Mouse (Mus musculus) brown adipose tissue, adult 24 weeks (tissue): ENCODE measurements around the gene Orc5. TPM values are rescaled to one million over a fixed set of nuclear protein-coding genes. Genes with fewer than 3 reads are reported as not detected.
"Not testable (repeated sequence)": the region's sequence is repeated elsewhere in the genome, so short reads cannot be mapped to it uniquely, and the experiment has no call there.

Experiments
- H3K27ac ChIP-seq: fragments of 200-500 bp; replicated peaks from 2 replicates; pipeline ENCODE4 v1.5.1; 2012; ENCODE audit warnings: low read depth, mild to moderate bottlenecking, low read length
- H3K4me1 ChIP-seq: fragments of 200-500 bp; 2 replicates; pipeline ENCODE4 v1.6.1; 2012; ENCODE audit warnings: low read length, mixed read lengths; ENCODE audit not compliant: control insufficient read depth, insufficient read depth, insufficient read length
- H3K4me3 ChIP-seq: fragments of 200-500 bp; 2 replicates; pipeline ENCODE4 v1.5.1; 2012; ENCODE audit warnings: low read depth, mild to moderate bottlenecking, low read length, moderate library complexity; ENCODE audit not compliant: insufficient read depth
- polyA plus RNA-seq: library from polyadenylated mRNA; stranded (reverse); fragments of >200 nt; gene quantifications from 2 replicates; pipeline ENCODE4 v1.2.4, GENCODE M21; 2012; ENCODE audit not compliant: missing spikeins, insufficient read depth, insufficient read length

Gene Orc5
- polyA plus RNA-seq, 1 experiment = 15.3 TPM

GRCm38 (mm10) chr5:22549366-22550032 is 730 bp downstream of the Orc5 start:
- H3K4me3 ChIP-seq = peak overlapping the region; percentile 93
- H3K4me1 ChIP-seq = 0 out of 2 replicates have a peak, but pooled peaks cover 2% of the 10 kb centered on the region
- peak overlapping the region; percentile 92 for H3K27ac ChIP-seq

- Histone ChIP-seq H3K27ac (no peak overlapping the region), H3K4me1 (0 out of 2 replicates have a peak, but pooled peaks cover 2% of the 10 kb centered on the region), H3K4me3 (no peak overlapping the region)
Observed at GRCm38 (mm10) chr5:22548556-22549161, 1.6 kb downstream of the Orc5 start.

GRCm38 (mm10) chr5:22546536-22546935 is 3.7 kb downstream of the Orc5 start:
- Histone ChIP-seq H3K4me1 (0 out of 2 replicates have a peak, but pooled peaks cover 2% of the 10 kb centered on the region), H3K4me3 (no peak overlapping the region), H3K27ac (no peak overlapping the region)

GRCm38 (mm10) chr5:22545305-22545704 is 4.9 kb downstream of the Orc5 start:
- Histone ChIP-seq H3K4me1 (0 out of 2 replicates have a peak, but pooled peaks cover 2% of the 10 kb centered on the region), H3K4me3 (no peak overlapping the region), H3K27ac (no peak overlapping the region)

GRCm38 (mm10) chr5:22542676-22543075 is 7.6 kb downstream of the Orc5 start:
- Histone ChIP-seq H3K4me3 (no peak overlapping the region), H3K4me1 (no peaks in the 10 kb centered on the region), H3K27ac (no peak overlapping the region)

- H3K27ac ChIP-seq = no peak overlapping the region
- no peaks in the 10 kb centered on the region for H3K4me1 ChIP-seq
- H3K4me3 ChIP-seq = no peak overlapping the region
Observed at GRCm38 (mm10) chr5:22538996-22539600, 11.1 kb downstream of the Orc5 start.

GRCm38 (mm10) chr5:22536695-22537094 is 13.5 kb downstream of the Orc5 start:
- Histone ChIP-seq H3K27ac (no peak overlapping the region), H3K4me3 (no peak overlapping the region), H3K4me1 (no peaks in the 10 kb centered on the region)

- H3K4me3 ChIP-seq = no peak overlapping the region
- H3K27ac ChIP-seq = no peak overlapping the region
- no peaks in the 10 kb centered on the region for H3K4me1 ChIP-seq
Observed at GRCm38 (mm10) chr5:22532571-22532970, 17.7 kb downstream of the Orc5 start.

- no peak overlapping the region for H3K4me3 ChIP-seq
- no peak overlapping the region for H3K27ac ChIP-seq
- no peaks in the 10 kb centered on the region for H3K4me1 ChIP-seq
Observed at GRCm38 (mm10) chr5:22522612-22523011, 27.6 kb downstream of the Orc5 start.

- Histone ChIP-seq H3K4me3 (no peak overlapping the region), H3K4me1 (no peaks in the 10 kb centered on the region), H3K27ac (no peak overlapping the region)
Observed at GRCm38 (mm10) chr5:22519708-22520107, 30.5 kb downstream of the Orc5 start.

- H3K27ac ChIP-seq, H3K4me3 ChIP-seq, H3K4me1 ChIP-seq: not testable (repeated sequence)
Observed at GRCm38 (mm10) chr5:22515745-22516144, 34.5 kb downstream of the Orc5 start.

GRCm38 (mm10) chr5:22514231-22514630 is 36.0 kb downstream of the Orc5 start:
- H3K27ac ChIP-seq, H3K4me3 ChIP-seq, H3K4me1 ChIP-seq: not testable (repeated sequence)

GRCm38 (mm10) chr5:22512579-22512978 is 37.6 kb downstream of the Orc5 start:
- not testable (repeated sequence) for H3K27ac ChIP-seq, H3K4me1 ChIP-seq, H3K4me3 ChIP-seq

GRCm38 (mm10) chr5:22511824-22512223 is 38.4 kb downstream of the Orc5 start:
- Histone ChIP-seq H3K4me3 (no peak overlapping the region), H3K4me1 (no peaks in the 10 kb centered on the region; the same call in 1 of the 2 replicates), H3K27ac (no peak overlapping the region)

- no peak overlapping the region for H3K4me3 ChIP-seq
- no peaks in the 10 kb centered on the region; the same call in 1 of the 2 replicates for H3K4me1 ChIP-seq
- H3K27ac ChIP-seq = no peak overlapping the region
Observed at GRCm38 (mm10) chr5:22508560-22508959, 41.7 kb downstream of the Orc5 start.

- H3K4me1 ChIP-seq = peaks cover 3% of the 10 kb centered on the region
- no peak overlapping the region for H3K4me3 ChIP-seq
- no peak overlapping the region for H3K27ac ChIP-seq
Observed at GRCm38 (mm10) chr5:22499437-22499836, 50.8 kb downstream of the Orc5 start.
